Mouse (Mus musculus): Measurements from ENCODE around the gene Ms4a6c. TPM values are rescaled to one million over a fixed set of nuclear protein-coding genes. Genes with fewer than 3 reads are reported as not detected.
"Not testable (repeated sequence)": the region's sequence is repeated elsewhere in the genome, so short reads cannot be mapped to it uniquely, and the experiment has no call there.

The Ms4a6c gene
- total and polyA plus RNA-seq, 3 experiments: 5.0 to 20.0 (median 14.3) TPM

DNA sequence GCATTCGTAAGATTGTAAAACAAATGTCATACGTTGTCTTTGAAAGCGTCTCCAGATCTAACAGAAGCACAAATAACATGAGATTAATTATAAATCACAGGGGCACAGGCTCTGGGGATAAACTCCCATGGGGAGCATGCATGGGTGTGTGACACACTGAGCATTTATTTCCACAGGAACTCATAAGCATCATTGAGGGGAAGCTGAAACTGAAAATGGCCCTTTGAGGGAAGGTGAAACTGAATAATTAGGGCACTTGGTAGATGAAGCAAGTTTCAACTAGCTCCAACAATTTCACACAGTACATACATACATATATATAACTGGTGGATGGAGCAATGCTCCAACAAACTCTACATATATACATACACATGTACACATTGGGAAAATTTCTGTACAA is 25.4 kb downstream of the Ms4a6c start (continued):
- TF ChIP-seq SIN3A (IDR thresholded peaks at IDR 0.05; ENCODE audit: low read length): no peak

DNA sequence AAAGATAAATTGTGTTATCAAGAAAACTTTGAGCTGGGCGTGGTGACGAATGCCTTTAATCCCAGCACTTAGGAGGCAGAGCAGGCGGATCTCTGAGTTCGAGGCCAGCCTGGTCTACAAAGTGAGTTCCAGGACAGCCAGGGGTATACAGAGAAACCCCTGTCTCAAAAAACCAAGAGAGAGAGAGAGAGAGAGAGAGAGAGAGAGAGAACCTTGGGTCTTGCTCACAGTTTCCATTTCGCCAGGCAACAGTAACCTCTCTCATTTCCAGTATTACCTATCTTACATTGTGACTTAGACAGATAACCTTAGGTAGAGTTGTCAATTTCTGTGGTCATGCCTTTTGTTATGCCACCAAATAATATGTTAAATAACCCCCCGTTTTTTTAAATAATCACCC is 27.2 kb downstream of the Ms4a6c start:
- DNase-seq (ENCODE audit: extremely low read depth): no peak
- no peaks in the 10 kb centered on the region for H3K36me3 ChIP-seq (replicated peaks in 1 of 2; ENCODE audit: control insufficient read depth in 1 of 2, insufficient read depth in 1 of 2, low read length in 1 of 2)
- no peaks in the 10 kb centered on the region for H3K79me2 ChIP-seq (replicated peaks; ENCODE audit: control insufficient read depth, extremely low read depth, insufficient read depth, poor library complexity, severe bottlenecking)
- TF ChIP-seq RAD21 (IDR thresholded peaks at IDR 0.05; ENCODE audit: low read depth, low read length) (no peak), JUND (conservative IDR thresholded peaks at IDR 0.05; ENCODE audit: low read depth, low read length) (peak; percentile 87), JUN (IDR thresholded peaks at IDR 0.05; ENCODE audit: insufficient read depth, low read depth, low read length) (peak; percentile 62; the same call in 1 of the 2 replicates), EP300 (IDR thresholded peaks at IDR 0.05; ENCODE audit: low read length) (peak; percentile 61)
- no peaks in the 10 kb centered on the region for H3K27me3 ChIP-seq (replicated peaks)
- H3K4me3 ChIP-seq (replicated peaks in 1 of 3; ENCODE audit: low read depth in 2 of 3, low read length in 2 of 3, poor library complexity in 1 of 3): no peak overlapping the region
- H3K9me3 ChIP-seq (replicated peaks; ENCODE audit: low read length): no peaks in the 10 kb centered on the region
- no peak overlapping the region for H3K27ac ChIP-seq (ENCODE audit: insufficient read depth, low read depth)
- dilution Hi-C loops (cut with MboI; ENCODE audit: extremely low pct_ligation_motif_present, extremely low pct_unique_long_range_greater_than_20kb, low sequenced_read_pairs): no loop called here
- peaks cover 14 to 44% of the 10 kb centered on the region in 2 experiments; a peak in 3 of 4 replicates for H3K4me1 ChIP-seq (ENCODE audit: control insufficient read depth in 1 of 2, insufficient read depth in 2 of 2)
- H3K9ac ChIP-seq (ENCODE audit: insufficient read depth, low read depth): no peak overlapping the region
- in situ Hi-C loops (cut with MboI; ENCODE audit: low pct_ligation_motif_present, low pct_unique_long_range_greater_than_20kb, low sequenced_read_pairs): no loop called here
- H3K4me2 ChIP-seq (ENCODE audit: insufficient read depth, low read depth, poor library complexity, severe bottlenecking): no peak overlapping the region

DNA sequence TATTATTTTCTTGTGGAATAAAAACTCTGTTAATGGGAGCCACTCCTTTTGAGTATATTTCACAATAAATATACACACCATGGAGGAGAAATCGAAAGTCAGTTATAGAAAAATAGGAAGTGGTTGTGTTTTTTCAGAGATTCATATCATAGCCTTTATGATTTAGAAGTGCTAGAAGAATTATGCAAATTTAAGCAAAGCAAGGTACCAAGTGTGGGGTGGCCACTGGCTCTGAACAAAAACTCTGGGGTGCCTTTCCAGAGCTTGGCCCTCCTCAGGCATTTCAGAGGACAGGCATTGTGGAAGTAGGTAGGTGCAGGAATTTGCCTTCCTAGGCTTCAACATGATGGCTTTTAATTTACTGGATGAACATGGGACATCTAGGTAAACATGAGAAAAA is 28.1 kb downstream of the Ms4a6c start:
- H3K4me2 ChIP-seq (ENCODE audit: insufficient read depth, low read depth, poor library complexity, severe bottlenecking); H3K27ac ChIP-seq (ENCODE audit: insufficient read depth, low read depth); H3K27me3 ChIP-seq (replicated peaks); H3K79me2 ChIP-seq (replicated peaks; ENCODE audit: control insufficient read depth, extremely low read depth, insufficient read depth, poor library complexity, severe bottlenecking); H3K9me3 ChIP-seq (replicated peaks; ENCODE audit: low read length); DNase-seq (ENCODE audit: extremely low read depth); in situ Hi-C loops (cut with MboI; ENCODE audit: low pct_ligation_motif_present, low pct_unique_long_range_greater_than_20kb, low sequenced_read_pairs); H3K4me3 ChIP-seq (replicated peaks in 1 of 3; ENCODE audit: low read depth in 2 of 3, low read length in 2 of 3, poor library complexity in 1 of 3); H3K36me3 ChIP-seq (replicated peaks in 1 of 2; ENCODE audit: control insufficient read depth in 1 of 2, insufficient read depth in 1 of 2, low read length in 1 of 2); dilution Hi-C loops (cut with MboI; ENCODE audit: extremely low pct_ligation_motif_present, extremely low pct_unique_long_range_greater_than_20kb, low sequenced_read_pairs); H3K9ac ChIP-seq (ENCODE audit: insufficient read depth, low read depth): not testable (repeated sequence)
- peaks cover 14 to 35% of the 10 kb centered on the region in 2 experiments; a peak in 3 of 4 replicates for H3K4me1 ChIP-seq (ENCODE audit: control insufficient read depth in 1 of 2, insufficient read depth in 2 of 2)

DNA sequence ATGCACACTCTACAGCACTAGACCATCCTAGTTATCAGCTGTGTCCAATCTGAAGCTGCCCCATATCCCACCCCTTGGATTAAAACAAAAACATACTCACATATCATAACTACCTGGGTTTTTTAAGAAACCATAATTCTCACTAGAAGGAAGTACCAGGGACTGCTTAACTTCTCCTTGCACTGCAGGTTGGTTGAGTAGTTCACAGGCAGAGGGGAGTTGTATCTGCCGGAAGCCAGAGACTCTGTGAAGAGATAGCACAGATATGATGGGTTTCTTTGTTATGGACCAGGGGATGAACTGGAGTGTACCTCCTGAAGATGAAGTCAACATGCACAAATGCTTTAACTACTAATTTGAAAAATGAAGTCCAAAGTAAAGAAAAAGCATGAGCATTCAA is 31.6 kb downstream of the Ms4a6c start:
- Histone ChIP-seq H3K9ac (ENCODE audit: insufficient read depth, low read depth) (no peak overlapping the region), H3K4me3 (replicated peaks in 1 of 3; ENCODE audit: low read depth in 2 of 3, low read length in 2 of 3, poor library complexity in 1 of 3) (no peak overlapping the region), H3K4me2 (ENCODE audit: insufficient read depth, low read depth, poor library complexity, severe bottlenecking) (no peak overlapping the region), H3K9me3 (replicated peaks; ENCODE audit: low read length) (no peaks in the 10 kb centered on the region), H3K27ac (ENCODE audit: insufficient read depth, low read depth) (no peak overlapping the region), H3K36me3 (replicated peaks in 1 of 2; ENCODE audit: control insufficient read depth in 1 of 2, insufficient read depth in 1 of 2, low read length in 1 of 2) (no peaks in the 10 kb centered on the region), H3K4me1 (ENCODE audit: control insufficient read depth in 1 of 2, insufficient read depth in 2 of 2) (peaks cover 0 to 10% of the 10 kb centered on the region in 2 experiments; a peak in 2 of 4 replicates), H3K79me2 (replicated peaks; ENCODE audit: control insufficient read depth, extremely low read depth, insufficient read depth, poor library complexity, severe bottlenecking) (no peaks in the 10 kb centered on the region), H3K27me3 (replicated peaks) (no peaks in the 10 kb centered on the region)
- DNase-seq (ENCODE audit: extremely low read depth): no peak
- dilution Hi-C loops (cut with MboI; ENCODE audit: extremely low pct_ligation_motif_present, extremely low pct_unique_long_range_greater_than_20kb, low sequenced_read_pairs): no loop called here
- in situ Hi-C loops (cut with MboI; ENCODE audit: low pct_ligation_motif_present, low pct_unique_long_range_greater_than_20kb, low sequenced_read_pairs): no loop called here
- TF ChIP-seq ZKSCAN1 (IDR thresholded peaks at IDR 0.05; ENCODE audit: borderline replicate concordance, low read depth, low read length): no peak
- TF ChIP-seq JUND (conservative IDR thresholded peaks at IDR 0.05; ENCODE audit: low read depth, low read length): no peak
- TF ChIP-seq NRF1 (IDR thresholded peaks at IDR 0.05; ENCODE audit: low read depth, low read length): no peak
- TF ChIP-seq SIN3A (IDR thresholded peaks at IDR 0.05; ENCODE audit: low read length): no peak
- TF ChIP-seq POLR2A (IDR thresholded peaks at IDR 0.05; ENCODE audit: low read depth, low read length): no peak
- TF ChIP-seq IRF4 (IDR thresholded peaks at IDR 0.05; ENCODE audit: low read depth, low read length): no peak
- no peak for TF ChIP-seq KAT2A (IDR thresholded peaks at IDR 0.05; ENCODE audit: insufficient replicate concordance, low read length)
- no peak for TF ChIP-seq PAX5 (IDR thresholded peaks at IDR 0.05; ENCODE audit: low read length)
- TF ChIP-seq TCF12 (IDR thresholded peaks at IDR 0.05; ENCODE audit: low read depth, low read length): no peak
- no peak for TF ChIP-seq SMC3 (IDR thresholded peaks at IDR 0.05; ENCODE audit: low read depth, low read length)
- TF ChIP-seq E2F4 (IDR thresholded peaks at IDR 0.05; ENCODE audit: insufficient replicate concordance, low read depth, low read length): no peak
- no peak for TF ChIP-seq USF2 (conservative IDR thresholded peaks at IDR 0.05; ENCODE audit: low read depth, low read length)
- no peak for TF ChIP-seq MAFK (IDR thresholded peaks at IDR 0.05; ENCODE audit: insufficient replicate concordance, low read length)
- TF ChIP-seq GABPA (IDR thresholded peaks at IDR 0.05; ENCODE audit: insufficient replicate concordance, low read depth, low read length): no peak
- TF ChIP-seq JUN (IDR thresholded peaks at IDR 0.05; ENCODE audit: insufficient read depth, low read depth, low read length): no peak
- no peak for TF ChIP-seq BHLHE40 (IDR thresholded peaks at IDR 0.05; ENCODE audit: low read depth, low read length)

All from CH12.LX (cell line).